In genomic region chr4:81059356-81059755, GRCm38 (mm10) we compare ENCODE assay signal across 15 mouse cellular contexts.
DNase-seq lines count a peak whose midpoint lies in the region; ATAC-seq and TF ChIP-seq lines count a peak whose summit lies in the region.
"Had no signal": no experiment of that assay in that cellular context is flagged by ENCODE, and none has a peak within 500 bp of the region (broad histone marks: within the 10 kb centered on the region; RNA-seq: fewer than 3 reads in every experiment).

No protein-coding gene starts in this region.

- no peak for ATAC-seq in kidney, embryonic 14.5 days (ENCODE audit: low FRiP score, low TSS enrichment)
- ATAC-seq in Patski: peak; percentile 44
- ATAC-seq in heart, embryonic 15.5 days (replicated peaks; ENCODE audit: insufficient number of reproducible peaks, insufficient read depth, low FRiP score, low read depth): 0 out of 2 replicates have a peak, but pooled peaks have one; percentile 31
- no peak for ATAC-seq in cerebellum, adult (ENCODE audit: insufficient number of reproducible peaks, low FRiP score, low TSS enrichment)
- ATAC-seq in liver, embryonic 11.5 days (replicated peaks; ENCODE audit: low FRiP score): no peak
- ATAC-seq: hindbrain, postnatal 0 days had no signal

- H3K27me3 ChIP-seq in kidney, adult 2 months (replicated peaks; ENCODE audit: control insufficient read depth, insufficient read depth, low read length): no peaks in the 10 kb centered on the region
- no peaks in the 10 kb centered on the region for H3K27me3 ChIP-seq in kidney, embryonic 14.5 days (ENCODE audit: control insufficient read depth, insufficient read depth, low read length)
- H3K27me3 ChIP-seq in Patski: no peaks in the 10 kb centered on the region
- H3K27me3 ChIP-seq in heart, embryonic 15.5 days: no peaks in the 10 kb centered on the region
- H3K27me3 ChIP-seq in liver, embryonic 11.5 days (replicated peaks; ENCODE audit: control insufficient read depth, insufficient read depth, low read length): no peaks in the 10 kb centered on the region
- H3K27me3 ChIP-seq: embryonic facial prominence, embryonic 13.5 days; neural tube, embryonic 13.5 days; stomach, embryonic 15.5 days had no signal

- no peak for TF ChIP-seq POLR2A in kidney, adult 2 months (IDR thresholded peaks at IDR 0.05; ENCODE audit: low read depth, low read length)

- H3K9me3 ChIP-seq in kidney, embryonic 14.5 days (ENCODE audit: control insufficient read depth, low read length): no peaks in the 10 kb centered on the region
- no peaks in the 10 kb centered on the region for H3K9me3 ChIP-seq in heart, embryonic 15.5 days (replicated peaks)
- H3K9me3 ChIP-seq in liver, embryonic 11.5 days (ENCODE audit: control insufficient read depth, low read length): no peaks in the 10 kb centered on the region
- H3K9me3 ChIP-seq: embryonic facial prominence, embryonic 13.5 days; neural tube, embryonic 13.5 days; stomach, embryonic 15.5 days had no signal

- no peaks in the 10 kb centered on the region for H3K36me3 ChIP-seq in kidney, adult 2 months (ENCODE audit: control insufficient read depth, insufficient read depth, low read length)
- H3K36me3 ChIP-seq in kidney, embryonic 14.5 days (ENCODE audit: control insufficient read depth, insufficient read depth, low read length): no peaks in the 10 kb centered on the region
- no peaks in the 10 kb centered on the region for H3K36me3 ChIP-seq in heart, embryonic 15.5 days
- no peaks in the 10 kb centered on the region for H3K36me3 ChIP-seq in liver, embryonic 11.5 days (ENCODE audit: control insufficient read depth, insufficient read depth, low read length)
- H3K36me3 ChIP-seq: embryonic facial prominence, embryonic 13.5 days; neural tube, embryonic 13.5 days; stomach, embryonic 15.5 days had no signal

- CTCF ChIA-PET in Patski (lab: Charles Lee): interaction anchor here (1.5 kb wide), 1 partner anchor 18 kb away, joined by 5 read pairs; no protein-coding TSS in a partner anchor

- in situ Hi-C loops in Patski (cut with MboI; ENCODE audit: low pct_unique_long_range_greater_than_20kb): no loop called here

- no peak for TF ChIP-seq CTCF in kidney, adult 2 months (conservative IDR thresholded peaks at IDR 0.05; ENCODE audit: insufficient read depth, insufficient read length, low read depth, low read length)
- no peak for TF ChIP-seq CTCF in Patski (IDR thresholded peaks at IDR 0.05)

- H3K4me2 ChIP-seq in kidney, embryonic 14.5 days (replicated peaks; ENCODE audit: low read depth, low read length): no peak overlapping the region
- H3K4me2 ChIP-seq in heart, embryonic 15.5 days: no peak overlapping the region
- H3K4me2 ChIP-seq in liver, embryonic 11.5 days: no peak overlapping the region
- H3K4me2 ChIP-seq: embryonic facial prominence, embryonic 13.5 days; midbrain, embryonic 11.5 days; neural tube, embryonic 13.5 days; stomach, embryonic 15.5 days had no signal

- no peak overlapping the region for H3K4me3 ChIP-seq in kidney, adult 2 months (ENCODE audit: insufficient read depth, low read depth, low read length)
- H3K4me3 ChIP-seq in kidney, embryonic 14.5 days (ENCODE audit: low read length): no peak overlapping the region
- H3K4me3 ChIP-seq in heart, embryonic 15.5 days: no peak overlapping the region
- no peak overlapping the region for H3K4me3 ChIP-seq in liver, embryonic 11.5 days (ENCODE audit: low read depth, low read length)
- H3K4me3 ChIP-seq: embryonic facial prominence, embryonic 13.5 days; left cerebral cortex, adult 2 months; neural tube, embryonic 13.5 days; stomach, embryonic 15.5 days had no signal

- peak; percentile 15 for DNase-seq in kidney, adult 2 months
- DNase-seq in 3134 (ENCODE audit: extremely low read depth, insufficient read length, low spot score) (peak; percentile 73), Patski (ENCODE audit: low read depth, low spot score) (no peak)
- no peak for DNase-seq in cerebellum, adult 11-12 months
- no peak for DNase-seq in liver, embryonic 11.5 days (ENCODE audit: low spot score)
- DNase-seq: right cerebral cortex, adult 18-20 months had no signal

- POLR2A ChIA-PET in Patski (lab: Charles Lee): no interaction called here

- no peaks in the 10 kb centered on the region for H3K4me1 ChIP-seq in kidney, adult 2 months (ENCODE audit: control insufficient read depth, insufficient read depth, low read length)
- no peaks in the 10 kb centered on the region for H3K4me1 ChIP-seq in kidney, embryonic 14.5 days (ENCODE audit: control insufficient read depth, insufficient read depth, low read length)
- H3K4me1 ChIP-seq in heart, embryonic 15.5 days (replicated peaks): no peaks in the 10 kb centered on the region
- H3K4me1 ChIP-seq in liver, embryonic 11.5 days (replicated peaks; ENCODE audit: control insufficient read depth, insufficient read depth, low read length): no peaks in the 10 kb centered on the region
- H3K4me1 ChIP-seq: embryonic facial prominence, embryonic 13.5 days; neural tube, embryonic 13.5 days; stomach, embryonic 15.5 days had no signal

- H3K27ac ChIP-seq in kidney, adult 2 months (ENCODE audit: insufficient read depth, low read depth, low read length): no peak overlapping the region
- no peak overlapping the region for H3K27ac ChIP-seq in kidney, embryonic 14.5 days (ENCODE audit: low read depth, low read length)
- H3K27ac ChIP-seq in heart, embryonic 15.5 days: 0 out of 2 replicates have a peak overlapping the region, but pooled peaks have one; percentile 17
- no peak overlapping the region for H3K27ac ChIP-seq in liver, embryonic 11.5 days (ENCODE audit: low read depth, low read length)
- H3K27ac ChIP-seq: embryonic facial prominence, embryonic 13.5 days; hindbrain, postnatal 0 days; left cerebral cortex, adult 2 months; neural tube, embryonic 13.5 days; stomach, embryonic 15.5 days had no signal

- whole genome bisulfite sequencing in kidney, adult 2 months: 78% methylated on average over 3 of the region's 3 CpGs
- WGBS in kidney, embryonic 14.5 days: 72% methylated on average over 3 of the region's 3 CpGs
- 59% methylated on average over 3 of the region's 3 CpGs for WGBS in heart, embryonic 15.5 days
- WGBS in liver, embryonic 11.5 days: 76% methylated on average over 3 of the region's 3 CpGs

- H3K9ac ChIP-seq in kidney, embryonic 14.5 days (ENCODE audit: low read depth, low read length): no peak overlapping the region
- H3K9ac ChIP-seq in heart, embryonic 15.5 days: no peak overlapping the region
- H3K9ac ChIP-seq in liver, embryonic 11.5 days (ENCODE audit: low read depth, low read length): no peak overlapping the region
- H3K9ac ChIP-seq: embryonic facial prominence, embryonic 13.5 days; neural tube, embryonic 13.5 days; stomach, embryonic 15.5 days had no signal

Comparison
In these comparisons a context has a peak if more than half of its experiments do, and no peak if none do; other contexts are left out.
1. DNase-seq: peak in kidney, adult 2 months (single experiment) and 3134 (single experiment); none in Patski (single experiment), cerebellum, adult 11-12 months (single experiment) and liver, embryonic 11.5 days (single experiment).
2. ATAC-seq: peak in Patski (single experiment) and heart, embryonic 15.5 days (single experiment); none in kidney, embryonic 14.5 days (single experiment), cerebellum, adult (single experiment) and liver, embryonic 11.5 days (single experiment).